Mouse (Mus musculus) hindbrain, embryonic 15.5 days (tissue): ENCODE measurements around the gene Cdc42se1. TPM values are rescaled to one million over a fixed set of nuclear protein-coding genes. Genes with fewer than 3 reads are reported as not detected.

Experiments
- ATAC-seq: fragments of 200-750 bp; cut with Nextera tagmentation; 2 replicates; pipeline ENCODE4 v1.8.0; 2017; ENCODE audit warnings: low read depth, moderate number of reproducible peaks, moderate TSS enrichment; ENCODE audit not compliant: low FRiP score
- H3K27ac ChIP-seq: fragments of 300-500 bp; sonication (generic); replicated peaks from 2 replicates; pipeline ENCODE4 v1.5.1; 2015; ENCODE audit warnings: mild to moderate bottlenecking, inconsistent platforms
- H3K27me3 ChIP-seq: fragments of 300-500 bp; sonication (generic); 2 replicates; pipeline ENCODE4 v1.6.1; 2015; ENCODE audit warnings: control low read depth, inconsistent platforms
- H3K36me3 ChIP-seq: fragments of 300-500 bp; sonication (generic); 2 replicates; pipeline ENCODE4 v1.6.1; 2015; ENCODE audit warnings: control low read depth, inconsistent platforms
- H3K4me1 ChIP-seq: fragments of 300-500 bp; sonication (generic); replicated peaks from 2 replicates; pipeline ENCODE4 v1.6.1; 2015; ENCODE audit warnings: control low read depth, inconsistent platforms
- H3K4me2 ChIP-seq: fragments of 300-500 bp; sonication (generic); 2 replicates; pipeline ENCODE4 v1.6.1; 2015; ENCODE audit warnings: moderate library complexity, mild to moderate bottlenecking, inconsistent platforms
- H3K4me3 ChIP-seq: fragments of 300-500 bp; sonication (generic); 2 replicates; pipeline ENCODE4 v1.5.1; 2015; ENCODE audit warnings: mild to moderate bottlenecking, inconsistent platforms
- H3K9ac ChIP-seq: fragments of 300-500 bp; sonication (generic); 2 replicates; pipeline ENCODE4 v1.6.1; 2015; ENCODE audit warnings: inconsistent platforms
- H3K9me3 ChIP-seq: fragments of 300-500 bp; sonication (generic); 2 replicates; pipeline ENCODE4 v1.6.1; 2016; ENCODE audit warnings: control low read depth, inconsistent platforms
- WGBS: fragments of 180-500 bp; shearing (Covaris S2); methylation state at CpG from one replicate; pipeline ENCODE4 v1.1.7; 2015; 5-methylcytosine and 5-hydroxymethylcytosine counted together
- polyA plus RNA-seq: library from polyadenylated mRNA; unstranded; fragments of >200 nt; fragmentation: Nextera tagmentation; extraction: Ambion mirVana; gene quantifications from 2 replicates; pipeline ENCODE4 v1.2.1, GENCODE M21; 2015

Cdc42se1 gene
- polyA plus RNA-seq, 1 experiment from 2014 or later: 57.1 TPM

DNA sequence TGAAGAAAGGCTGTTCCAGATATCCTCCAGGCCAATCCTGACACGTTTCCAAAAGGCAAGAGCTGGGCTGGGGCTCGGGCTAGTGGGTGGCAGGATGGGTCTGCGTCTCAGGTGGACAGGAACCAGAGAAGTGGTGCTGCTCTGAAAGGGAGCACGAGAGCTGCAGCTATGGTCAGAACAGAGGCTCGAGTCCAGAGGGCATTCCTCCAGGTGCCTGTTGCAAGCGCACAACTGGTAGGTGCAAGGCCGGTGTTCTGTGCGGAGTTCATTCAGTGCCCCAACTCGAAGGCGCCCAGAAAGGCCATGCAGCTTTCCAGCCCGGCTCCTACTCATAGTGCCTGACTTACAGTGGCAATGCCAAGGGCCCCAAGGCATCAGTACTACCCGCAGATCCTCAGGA is 11.4 kb downstream of the Cdc42se1 start:
- Histone ChIP-seq H3K9ac (no peak overlapping the region), H3K36me3 (peaks cover 28% of the 10 kb centered on the region), H3K4me2 (no peak overlapping the region), H3K27me3 (no peaks in the 10 kb centered on the region), H3K4me3 (no peak overlapping the region), H3K27ac (no peak overlapping the region), H3K9me3 (no peaks in the 10 kb centered on the region), H3K4me1 (no peaks in the 10 kb centered on the region)
- ATAC-seq: no peak
- WGBS: 93% methylated on average over 12 of the region's 12 CpGs

DNA sequence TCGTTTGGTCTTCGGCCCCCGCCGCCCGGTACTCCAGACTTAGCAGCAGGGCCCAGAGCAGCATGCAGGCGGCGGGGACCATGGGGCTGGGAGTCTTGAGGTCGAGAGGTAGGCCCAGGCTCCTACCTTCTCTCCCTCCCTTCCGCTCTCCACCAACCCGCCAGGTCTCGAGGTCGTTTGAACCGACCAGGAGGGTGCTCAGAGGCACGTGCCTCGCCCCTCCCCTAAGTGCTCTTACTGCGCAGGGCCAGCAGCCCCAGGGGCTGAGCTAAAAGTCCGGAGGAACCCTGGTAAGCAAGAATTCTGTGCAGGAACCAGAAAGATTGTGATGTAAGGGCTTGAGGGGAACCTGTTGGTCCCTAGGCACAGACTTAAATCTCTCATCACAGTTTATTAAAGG is 12.4 kb downstream of the Cdc42se1 start:
- Histone ChIP-seq H3K4me3 (no peak overlapping the region), H3K27ac (no peak overlapping the region), H3K27me3 (no peaks in the 10 kb centered on the region), H3K9ac (no peak overlapping the region), H3K9me3 (no peaks in the 10 kb centered on the region), H3K4me2 (no peak overlapping the region), H3K4me1 (no peaks in the 10 kb centered on the region), H3K36me3 (peaks cover 19% of the 10 kb centered on the region)
- no peak for ATAC-seq
- WGBS: 32% methylated on average over 17 of the region's 17 CpGs

GRCm38 (mm10) chr3:95241498-95241897 is 13.0 kb downstream of the Cdc42se1 start, which contains the start of gene Gm128:
Gene Gm128 (minus strand): TSS chr3:95241598.
- Histone ChIP-seq H3K27ac (no peak within 1 kb of the TSS), H3K9ac (no peak within 1 kb of the TSS), H3K27me3 (no peaks in the 10 kb centered on the region), H3K4me1 (no peaks in the 10 kb centered on the region), H3K36me3 (peaks cover 13% of the 10 kb centered on the region), H3K4me2 (no peak within 1 kb of the TSS), H3K4me3 (no peak within 1 kb of the TSS), H3K9me3 (no peaks in the 10 kb centered on the region)
- WGBS: 83% methylated on average over 7 of the region's 7 CpGs
- ATAC-seq: no peak

GRCm38 (mm10) chr3:95243086-95243485 is 14.6 kb downstream of the Cdc42se1 start:
- H3K9ac ChIP-seq: no peak overlapping the region
- no peaks in the 10 kb centered on the region for H3K4me1 ChIP-seq
- H3K4me2 ChIP-seq: no peak overlapping the region
- H3K27ac ChIP-seq: no peak overlapping the region
- no peaks in the 10 kb centered on the region for H3K27me3 ChIP-seq
- H3K36me3 ChIP-seq: no peaks in the 10 kb centered on the region; the same call in 1 of the 2 replicates
- 81% methylated on average over 2 of the region's 2 CpGs for WGBS
- H3K9me3 ChIP-seq: no peaks in the 10 kb centered on the region
- ATAC-seq: no peak
- no peak overlapping the region for H3K4me3 ChIP-seq

DNA sequence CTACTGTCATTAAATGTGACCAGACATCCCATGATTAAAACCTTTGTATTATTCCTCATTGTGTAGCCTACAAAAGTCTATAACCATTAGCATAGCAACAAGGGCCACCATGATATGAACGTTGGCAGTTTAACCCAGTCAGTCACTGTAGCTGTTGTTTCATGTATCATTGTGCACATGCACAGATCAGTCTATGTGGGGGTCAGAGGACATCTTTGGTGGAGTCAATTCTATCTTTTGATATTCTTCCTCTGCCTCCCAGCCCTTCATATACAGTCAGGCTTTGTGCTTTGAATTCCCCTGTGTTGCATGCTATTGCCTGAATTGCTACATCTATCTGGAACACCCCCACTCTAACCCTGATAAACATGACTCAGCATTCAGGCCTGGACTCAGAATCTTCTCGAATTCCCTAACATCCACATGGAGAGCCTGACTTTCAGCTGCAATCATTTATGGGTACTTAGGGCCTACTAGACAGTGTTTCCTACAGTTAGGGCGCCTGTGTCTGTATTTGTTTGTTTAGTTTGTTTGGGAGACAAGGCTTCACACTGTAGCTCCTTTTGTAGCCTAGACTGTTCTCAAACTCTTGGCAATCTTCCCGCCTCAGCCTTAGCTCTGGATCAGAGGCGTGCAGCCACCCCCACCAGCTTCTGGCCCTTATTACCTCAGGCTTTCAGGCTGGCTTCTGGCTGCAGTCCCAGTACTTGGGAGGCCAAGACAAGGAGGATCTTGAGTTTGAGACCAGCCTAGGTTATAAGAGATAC is 18.1 kb downstream of the Cdc42se1 start:
- 75% methylated on average over 5 of the region's 5 CpGs for WGBS
- Histone ChIP-seq H3K9me3 (no peaks in the 10 kb centered on the region), H3K9ac (no peak overlapping the region), H3K27ac (no peak overlapping the region), H3K4me3 (no peak overlapping the region), H3K27me3 (no peaks in the 10 kb centered on the region), H3K4me1 (no peaks in the 10 kb centered on the region), H3K4me2 (no peak overlapping the region), H3K36me3 (no peaks in the 10 kb centered on the region; the same call in 1 of the 2 replicates)
- peak; percentile 48; the same call in 1 of the 2 replicates for ATAC-seq

DNA sequence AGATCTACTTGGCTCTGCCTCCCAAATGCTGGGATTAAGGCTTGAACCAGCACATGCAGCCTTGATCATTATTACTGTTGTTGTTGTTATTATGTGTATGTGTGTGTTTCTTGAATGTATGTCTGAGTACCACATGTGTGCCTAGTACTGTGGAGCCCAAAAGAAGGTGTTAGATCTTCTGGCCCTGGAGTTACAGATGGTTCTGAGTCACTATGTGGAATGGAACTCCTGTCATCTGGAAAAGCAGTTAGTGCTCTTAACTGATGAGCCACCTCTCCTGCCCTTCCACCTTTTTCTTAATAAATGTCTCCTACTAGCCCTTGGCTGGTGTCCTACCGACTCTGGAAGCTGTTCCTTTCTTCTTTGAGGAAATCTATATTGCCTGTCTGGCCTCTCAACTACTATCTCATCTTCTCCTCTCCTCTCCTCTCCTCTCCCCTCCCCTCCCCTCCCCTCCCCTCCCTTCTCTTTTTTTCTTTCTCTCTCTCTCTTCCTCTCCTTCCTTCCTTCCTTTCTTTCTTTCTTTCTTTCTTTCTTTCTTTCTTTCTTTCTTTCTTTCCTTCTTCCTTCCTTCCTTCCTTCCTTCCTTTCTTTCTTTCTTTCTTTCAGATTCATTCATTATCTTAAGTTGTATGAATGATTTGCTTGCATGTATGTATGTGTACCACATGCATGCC is 19.3 kb downstream of the Cdc42se1 start:
- H3K36me3 ChIP-seq: no peaks in the 10 kb centered on the region
- ATAC-seq: no peak
- H3K27ac ChIP-seq: no peak overlapping the region
- no peak overlapping the region for H3K4me3 ChIP-seq
- H3K4me2 ChIP-seq: no peak overlapping the region
- no peak overlapping the region for H3K9ac ChIP-seq
- 71% methylated on average over 1 of the region's 1 CpGs for WGBS
- no peaks in the 10 kb centered on the region for H3K9me3 ChIP-seq
- no peaks in the 10 kb centered on the region for H3K27me3 ChIP-seq
- no peaks in the 10 kb centered on the region for H3K4me1 ChIP-seq

GRCm38 (mm10) chr3:95250361-95250760 is 21.8 kb downstream of the Cdc42se1 start:
- Histone ChIP-seq H3K9ac (no peak overlapping the region), H3K4me2 (no peak overlapping the region), H3K9me3 (no peaks in the 10 kb centered on the region), H3K36me3 (peaks cover 19% of the 10 kb centered on the region), H3K27me3 (no peaks in the 10 kb centered on the region), H3K27ac (no peak overlapping the region), H3K4me1 (no peaks in the 10 kb centered on the region), H3K4me3 (no peak overlapping the region)
- ATAC-seq: no peak
- 77% methylated on average over 5 of the region's 5 CpGs for WGBS

DNA sequence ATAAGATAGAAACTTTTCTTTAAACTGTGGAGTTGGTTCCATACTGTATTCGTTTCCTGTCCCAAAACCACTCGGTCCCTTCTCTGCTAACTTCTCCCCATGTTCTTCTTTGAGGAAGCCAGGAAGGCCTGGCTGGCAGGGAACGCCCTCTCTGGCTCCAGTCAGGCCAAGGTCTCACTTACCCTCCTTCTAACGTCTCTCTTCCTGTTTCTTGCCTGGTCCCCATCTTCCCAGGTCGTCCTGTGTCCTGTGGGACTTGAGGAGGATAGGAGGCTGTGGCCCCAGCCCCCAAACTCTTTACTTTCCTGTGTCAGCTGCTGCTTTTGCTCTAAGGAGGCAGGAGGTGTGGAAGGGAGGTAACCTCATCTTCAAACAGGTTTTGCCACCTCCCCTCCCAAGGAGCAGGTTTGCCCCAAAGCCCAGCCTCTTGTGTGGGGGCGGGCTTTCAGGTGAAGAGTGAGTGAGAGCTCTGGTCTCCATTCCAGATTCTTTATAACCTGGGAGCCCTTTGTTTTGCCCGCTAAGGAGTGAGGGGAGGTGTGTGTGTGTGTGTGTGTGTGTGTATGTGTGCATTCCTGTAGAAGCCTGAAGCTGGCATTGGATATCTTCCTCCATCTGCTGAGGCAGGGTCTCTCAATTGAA is 22.4 kb downstream of the Cdc42se1 start, which contains the start of gene Bnipl:
Bnipl (minus strand) TSS at position 411 of the 642 bp plus-strand sequence.
- Histone ChIP-seq H3K4me2 (no peak within 1 kb of the TSS), H3K4me3 (no peak within 1 kb of the TSS), H3K27me3 (no peaks in the 10 kb centered on the region), H3K27ac (no peak within 1 kb of the TSS), H3K9ac (no peak within 1 kb of the TSS), H3K4me1 (no peaks in the 10 kb centered on the region), H3K9me3 (no peaks in the 10 kb centered on the region), H3K36me3 (peaks cover 22% of the 10 kb centered on the region)
- WGBS: 54% methylated on average over 7 of the region's 7 CpGs
- no peak for ATAC-seq

DNA sequence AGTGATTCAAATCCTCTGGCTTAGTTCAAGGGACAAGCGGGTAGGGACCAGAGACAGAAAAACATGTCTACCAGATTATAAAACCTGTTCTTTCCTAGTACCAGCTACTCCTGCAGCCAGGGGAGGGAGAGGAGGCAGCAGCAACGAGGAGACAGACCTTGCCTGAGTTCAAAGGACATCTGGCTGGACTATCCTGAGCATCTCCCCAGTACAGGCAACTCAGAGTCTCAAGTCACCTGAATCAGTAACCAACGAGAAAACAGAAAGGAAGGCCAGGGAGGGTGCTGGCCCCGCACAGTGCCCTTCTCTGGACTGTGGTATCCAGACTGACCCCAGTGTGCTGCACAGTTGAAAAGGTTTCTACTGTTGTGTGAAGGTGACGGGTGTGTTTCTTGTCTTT is 28.4 kb downstream of the Cdc42se1 start:
- H3K36me3 ChIP-seq: peaks cover 70% of the 10 kb centered on the region

GRCm38 (mm10) chr3:95261975-95262374 is 33.4 kb downstream of the Cdc42se1 start:
- H3K36me3 ChIP-seq: peaks cover 73% of the 10 kb centered on the region
- no peak overlapping the region for H3K4me2 ChIP-seq
- no peak overlapping the region for H3K9ac ChIP-seq
- no peak overlapping the region for H3K27ac ChIP-seq
- no peak overlapping the region for H3K4me3 ChIP-seq
- ATAC-seq: no peak
- no peaks in the 10 kb centered on the region for H3K4me1 ChIP-seq
- 96% methylated on average over 4 of the region's 4 CpGs for WGBS
- no peaks in the 10 kb centered on the region for H3K9me3 ChIP-seq
- H3K27me3 ChIP-seq: no peaks in the 10 kb centered on the region

More for the DNA sequence above, 28.4 kb downstream of the Cdc42se1 start:
- Histone ChIP-seq H3K9ac (no peak overlapping the region), H3K4me1 (no peaks in the 10 kb centered on the region), H3K27ac (no peak overlapping the region), H3K4me3 (no peak overlapping the region), H3K9me3 (no peaks in the 10 kb centered on the region), H3K4me2 (no peak overlapping the region), H3K27me3 (no peaks in the 10 kb centered on the region)
- WGBS: 90% methylated on average over 5 of the region's 5 CpGs
- no peak for ATAC-seq

DNA sequence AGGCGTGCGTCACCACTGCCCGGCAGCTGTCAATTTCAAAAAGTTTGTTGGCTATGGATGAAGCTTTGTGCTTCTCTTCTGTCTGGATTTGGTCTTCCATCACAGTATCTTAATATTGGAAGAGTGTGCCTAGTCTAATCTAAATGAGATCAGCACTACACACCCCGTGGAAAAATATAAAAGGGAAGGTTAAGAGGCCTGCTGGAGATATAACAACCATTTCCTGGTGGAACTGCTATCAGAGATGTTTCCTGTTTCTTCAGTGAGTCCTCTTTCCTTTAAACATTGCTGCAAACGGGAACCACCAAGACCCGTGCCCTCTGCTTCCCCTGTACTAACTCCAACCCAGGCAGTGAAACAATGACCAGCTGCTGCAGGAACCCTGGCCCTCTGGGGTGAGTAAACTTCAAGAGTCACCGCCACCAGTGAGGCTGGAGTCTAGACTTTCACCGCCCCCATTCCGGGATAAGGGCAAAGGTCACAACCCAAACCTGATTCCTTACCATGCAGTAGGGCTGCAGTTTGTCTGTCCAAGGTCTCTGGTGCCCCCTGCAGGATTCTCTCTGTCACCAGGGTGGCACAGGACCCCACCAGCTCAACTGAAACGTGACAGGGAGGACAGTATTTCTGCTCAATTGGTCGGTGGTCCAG is 34.7 kb downstream of the Cdc42se1 start:
- Histone ChIP-seq H3K27me3 (no peaks in the 10 kb centered on the region), H3K4me1 (no peaks in the 10 kb centered on the region), H3K9me3 (no peaks in the 10 kb centered on the region), H3K4me2 (no peak overlapping the region), H3K4me3 (no peak overlapping the region), H3K9ac (no peak overlapping the region), H3K27ac (no peak overlapping the region), H3K36me3 (peaks cover 76% of the 10 kb centered on the region)
- ATAC-seq: no peak
- WGBS: 50% methylated on average over 11 of the region's 11 CpGs

- H3K36me3 ChIP-seq: peaks cover 71% of the 10 kb centered on the region
- no peak overlapping the region for H3K4me3 ChIP-seq
- H3K4me1 ChIP-seq: no peaks in the 10 kb centered on the region
- H3K4me2 ChIP-seq: no peak overlapping the region
- H3K27me3 ChIP-seq: no peaks in the 10 kb centered on the region
- H3K9ac ChIP-seq: no peak overlapping the region
- H3K27ac ChIP-seq: no peak overlapping the region
- no peak for ATAC-seq
- H3K9me3 ChIP-seq: no peaks in the 10 kb centered on the region
- WGBS: 76% methylated on average over 1 of the region's 1 CpGs
These were observed 36.2 kb downstream of the Cdc42se1 start for GRCm38 (mm10) chr3:95264724-95265123.
